Mouse (Mus musculus): Measurements from ENCODE around the gene Dpp6. TPM values are rescaled to one million over a fixed set of nuclear protein-coding genes. Genes with fewer than 3 reads are reported as not detected.

Dpp6 gene
- total RNA-seq, 2 experiments from 2014 or later, result not detected

DNA sequence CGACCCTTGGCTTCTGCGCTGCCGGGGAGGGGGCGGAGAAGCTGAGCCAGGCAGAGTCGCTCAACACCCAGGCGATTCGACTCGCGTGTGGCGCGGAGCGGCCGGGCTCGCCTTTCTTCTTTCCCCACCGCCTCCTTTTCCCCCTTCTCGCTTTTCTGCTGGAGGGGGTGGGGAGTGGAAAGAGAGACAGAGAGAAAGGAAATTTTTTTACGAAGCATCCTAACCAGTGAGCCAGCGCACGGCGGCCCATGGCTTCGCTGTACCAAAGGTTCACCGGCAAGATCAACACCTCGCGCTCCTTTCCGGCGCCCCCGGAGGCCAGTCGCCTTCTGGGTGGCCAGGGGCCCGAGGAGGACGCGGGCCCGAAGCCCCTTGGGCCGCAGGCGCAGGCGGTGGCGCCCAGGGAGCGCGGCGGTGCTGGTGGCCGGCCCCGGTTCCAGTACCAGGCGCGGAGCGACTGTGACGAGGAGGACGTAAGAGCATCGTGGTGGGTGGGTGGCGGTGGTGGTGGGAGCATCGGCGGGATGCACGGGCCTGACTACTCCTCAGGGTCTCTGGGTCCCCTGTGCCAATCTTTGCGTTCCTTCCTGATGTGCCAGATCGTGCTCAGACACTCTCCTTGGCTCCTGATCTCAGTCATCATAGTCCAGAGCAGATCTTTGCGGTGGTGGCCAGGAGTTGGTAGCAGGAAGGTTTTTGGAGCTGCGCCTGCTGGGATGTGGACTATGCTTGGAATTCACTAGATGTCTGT is 232.5 kb downstream of the Dpp6 start:
- ATAC-seq (replicated peaks; ENCODE audit: low FRiP score, low TSS enrichment, poor library complexity, severe bottlenecking), result no peak

DNA sequence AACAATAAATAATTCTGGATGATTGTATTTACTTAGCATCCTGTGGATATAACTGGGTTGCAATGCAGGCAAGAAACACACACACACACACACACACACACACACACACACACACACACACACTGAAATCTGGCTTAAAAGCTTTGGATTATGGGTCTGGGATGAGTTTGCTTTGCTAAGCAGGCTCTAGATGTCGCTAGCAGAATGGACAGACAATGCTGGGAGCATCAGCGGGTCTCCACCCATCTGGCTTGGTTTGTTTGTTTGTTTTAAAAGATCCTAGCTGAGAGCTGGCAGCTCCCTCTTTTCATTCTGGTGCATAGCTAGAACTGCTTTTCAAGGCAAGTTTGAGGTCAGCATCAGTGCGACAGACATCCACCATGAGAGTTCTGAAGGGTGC is 234.2 kb downstream of the Dpp6 start:
- no peak for ATAC-seq (replicated peaks; ENCODE audit: low FRiP score, low TSS enrichment, poor library complexity, severe bottlenecking)

DNA sequence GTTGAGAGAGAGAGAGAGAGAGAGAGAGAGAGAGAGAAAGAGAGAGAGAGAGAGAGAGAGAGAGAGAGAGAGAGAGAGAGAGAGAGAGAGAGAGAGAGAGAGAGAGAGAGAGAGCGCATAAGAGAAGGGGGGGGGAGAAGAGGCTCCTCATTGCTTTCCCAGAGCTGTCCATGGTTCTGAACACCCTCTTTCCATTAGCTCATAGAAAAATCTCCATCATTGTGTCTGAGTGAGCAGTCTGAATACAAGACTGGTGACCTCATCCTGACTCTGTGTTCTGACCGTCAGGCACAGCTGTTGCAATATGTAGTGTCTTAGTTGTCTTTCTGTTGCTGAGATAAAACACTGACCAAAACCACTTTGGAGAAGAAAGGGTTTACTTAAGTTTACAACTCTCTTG is 235.4 kb downstream of the Dpp6 start:
- no peak for ATAC-seq (replicated peaks; ENCODE audit: low FRiP score, low TSS enrichment, poor library complexity, severe bottlenecking)

- ATAC-seq (replicated peaks; ENCODE audit: low FRiP score, low TSS enrichment, poor library complexity, severe bottlenecking), result no peak
These were observed 239.4 kb downstream of the Dpp6 start for GRCm38 (mm10) chr5:27056436-27056835.

GRCm38 (mm10) chr5:27060114-27060513 is 243.1 kb downstream of the Dpp6 start:
- no peak for ATAC-seq (replicated peaks; ENCODE audit: low FRiP score, low TSS enrichment, poor library complexity, severe bottlenecking)

GRCm38 (mm10) chr5:27063871-27064270 is 246.9 kb downstream of the Dpp6 start:
- no peak for ATAC-seq (replicated peaks; ENCODE audit: low FRiP score, low TSS enrichment, poor library complexity, severe bottlenecking)

DNA sequence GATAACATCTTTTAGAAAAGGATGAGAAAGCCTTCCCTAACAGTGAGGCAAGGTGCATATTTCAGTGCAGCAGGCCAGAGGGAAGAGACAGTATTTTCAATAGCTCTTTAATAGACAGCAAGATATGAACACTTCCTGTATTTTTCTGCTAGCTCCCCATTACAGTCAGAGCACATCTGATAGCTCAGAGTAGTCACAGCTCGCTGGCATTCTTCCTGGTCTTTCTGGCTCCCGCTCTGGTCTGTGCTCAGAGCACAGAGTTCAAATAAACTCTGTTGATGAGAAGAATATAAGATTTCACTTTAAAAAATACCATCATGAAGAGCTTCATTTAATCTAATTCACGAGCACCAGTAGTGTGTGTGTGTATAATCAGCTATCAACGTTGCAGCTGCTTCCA is 249.8 kb downstream of the Dpp6 start:
- ATAC-seq (replicated peaks; ENCODE audit: low FRiP score, low TSS enrichment, poor library complexity, severe bottlenecking), result no peak

GRCm38 (mm10) chr5:27075131-27075591 is 258.2 kb downstream of the Dpp6 start:
- peak; percentile 68; the same call in 1 of the 2 replicates for ATAC-seq (replicated peaks; ENCODE audit: low FRiP score, low TSS enrichment, poor library complexity, severe bottlenecking)

DNA sequence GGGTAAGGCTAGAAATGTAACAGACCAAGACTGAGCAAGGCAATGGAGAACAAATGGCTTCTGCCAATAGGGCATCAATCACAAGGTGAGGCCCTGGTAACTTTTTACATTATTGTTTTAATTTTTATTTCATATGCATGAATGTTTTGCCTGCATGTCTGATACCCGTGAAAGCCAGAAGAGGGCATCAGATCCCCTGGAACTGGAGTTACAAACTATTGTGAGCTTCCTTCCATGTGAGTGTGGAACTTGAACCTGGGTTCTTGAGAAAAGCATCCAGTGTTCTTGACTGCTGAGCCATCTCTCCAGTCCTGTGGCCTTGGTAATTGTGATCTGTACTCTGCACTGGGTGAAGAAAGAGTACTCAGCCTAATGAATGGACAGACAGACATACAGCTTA is 259.0 kb downstream of the Dpp6 start:
- ATAC-seq (replicated peaks; ENCODE audit: low FRiP score, low TSS enrichment, poor library complexity, severe bottlenecking), result no peak

DNA sequence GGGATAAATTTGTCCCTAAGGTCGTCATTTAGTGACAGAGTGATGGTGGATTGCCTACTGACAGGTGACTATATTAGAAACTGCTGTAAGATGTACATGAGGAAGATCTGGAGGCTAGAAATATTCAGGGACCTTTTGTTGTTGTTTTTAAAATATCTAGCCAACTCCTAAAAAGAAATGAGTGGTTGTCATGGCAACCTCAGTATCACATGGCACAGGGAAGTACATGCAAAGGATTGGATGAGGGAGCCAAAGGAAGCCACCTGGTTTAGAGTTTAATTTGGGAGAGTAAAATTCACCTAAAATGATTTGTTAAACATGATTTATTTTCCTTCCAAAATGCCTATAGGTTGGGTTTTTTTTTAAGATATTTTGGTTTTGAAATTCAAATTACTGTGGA is 260.8 kb downstream of the Dpp6 start:
- ATAC-seq (replicated peaks; ENCODE audit: low FRiP score, low TSS enrichment, poor library complexity, severe bottlenecking), result no peak

DNA sequence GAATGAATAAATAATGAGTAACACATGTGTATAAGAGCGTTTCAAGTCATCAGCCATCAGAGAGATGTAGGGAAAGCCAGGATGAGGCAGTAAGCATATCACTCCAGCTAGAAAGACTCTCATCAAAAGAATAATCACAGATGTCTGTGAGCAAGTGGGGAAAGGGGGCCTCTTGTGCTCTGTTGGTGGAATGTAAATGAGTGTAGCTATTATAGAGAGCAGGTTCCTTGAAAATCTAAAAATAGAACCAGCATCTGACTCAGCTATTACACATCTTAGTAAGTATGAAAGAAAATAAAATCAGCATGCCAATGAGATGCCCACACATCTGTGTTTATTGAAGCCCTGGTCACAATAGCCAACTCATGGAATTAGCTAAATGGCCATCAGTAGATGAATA is 264.3 kb downstream of the Dpp6 start:
- ATAC-seq (replicated peaks; ENCODE audit: low FRiP score, low TSS enrichment, poor library complexity, severe bottlenecking), result no peak

DNA sequence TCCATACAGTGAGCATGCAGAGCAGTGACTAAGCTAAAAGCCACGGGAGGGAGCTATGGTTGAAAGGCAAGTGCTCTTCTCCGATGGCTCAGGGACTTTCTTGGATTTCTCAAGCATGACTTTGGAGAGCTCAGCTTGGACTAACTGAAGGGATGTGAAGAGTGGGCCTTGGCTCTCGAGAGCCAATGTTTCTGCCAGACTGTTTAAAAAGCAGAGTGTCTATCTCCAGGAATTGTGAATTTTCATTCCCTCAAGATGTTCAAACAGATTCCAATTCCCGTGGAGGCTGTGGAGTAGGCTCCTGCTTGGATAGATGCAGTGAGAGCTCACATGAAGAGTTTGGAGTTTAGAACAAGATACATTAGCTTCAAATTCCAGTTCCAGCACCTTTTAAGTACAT is 266.8 kb downstream of the Dpp6 start:
- ATAC-seq (replicated peaks; ENCODE audit: low FRiP score, low TSS enrichment, poor library complexity, severe bottlenecking), result no peak

GRCm38 (mm10) chr5:27108221-27108620 is 291.2 kb downstream of the Dpp6 start:
- no peak for ATAC-seq (replicated peaks; ENCODE audit: low FRiP score, low TSS enrichment, poor library complexity, severe bottlenecking)

GRCm38 (mm10) chr5:27122479-27122878 is 305.5 kb downstream of the Dpp6 start:
- ATAC-seq (replicated peaks; ENCODE audit: low FRiP score, low TSS enrichment, poor library complexity, severe bottlenecking), result no peak

DNA sequence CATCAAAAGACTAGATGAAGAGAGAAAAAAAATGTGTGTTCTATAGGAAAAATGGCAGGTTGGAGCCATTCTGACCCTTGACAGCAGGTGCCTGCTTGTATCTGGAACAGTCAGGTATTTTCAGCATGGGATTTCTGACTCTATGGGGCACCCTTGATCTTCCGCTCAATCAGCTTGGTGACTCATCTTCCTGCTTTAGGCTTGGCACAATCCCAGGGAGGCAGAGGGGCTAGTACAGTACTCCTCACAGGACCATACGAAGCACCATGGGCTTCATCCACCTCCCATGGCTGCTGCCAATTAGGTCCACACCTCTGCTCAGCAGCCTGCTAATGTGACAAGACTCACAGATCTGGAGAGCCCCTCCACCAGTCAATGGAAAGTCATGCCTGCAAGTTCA is 305.9 kb downstream of the Dpp6 start:
- ATAC-seq (replicated peaks; ENCODE audit: low FRiP score, low TSS enrichment, poor library complexity, severe bottlenecking), result no peak

DNA sequence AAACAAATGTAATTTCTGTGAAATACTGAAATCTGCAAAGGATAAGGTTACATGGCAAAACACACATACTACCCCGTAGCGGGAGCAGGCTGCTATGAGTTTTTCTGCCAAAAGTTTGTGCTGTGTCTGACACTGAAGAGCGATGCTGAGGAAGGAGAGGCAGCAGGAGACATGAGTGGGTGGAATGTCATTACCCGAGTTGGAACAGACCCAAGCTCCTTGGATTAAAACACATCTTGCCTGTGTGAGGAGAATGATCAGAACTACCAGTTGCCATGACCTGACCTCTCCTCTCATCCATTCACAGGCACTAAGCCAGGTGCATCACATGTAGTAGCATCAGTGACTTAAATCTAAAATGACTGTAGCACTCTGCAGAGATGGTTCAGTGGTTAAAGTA is 309.0 kb downstream of the Dpp6 start:
- no peak for ATAC-seq (replicated peaks; ENCODE audit: low FRiP score, low TSS enrichment, poor library complexity, severe bottlenecking)

DNA sequence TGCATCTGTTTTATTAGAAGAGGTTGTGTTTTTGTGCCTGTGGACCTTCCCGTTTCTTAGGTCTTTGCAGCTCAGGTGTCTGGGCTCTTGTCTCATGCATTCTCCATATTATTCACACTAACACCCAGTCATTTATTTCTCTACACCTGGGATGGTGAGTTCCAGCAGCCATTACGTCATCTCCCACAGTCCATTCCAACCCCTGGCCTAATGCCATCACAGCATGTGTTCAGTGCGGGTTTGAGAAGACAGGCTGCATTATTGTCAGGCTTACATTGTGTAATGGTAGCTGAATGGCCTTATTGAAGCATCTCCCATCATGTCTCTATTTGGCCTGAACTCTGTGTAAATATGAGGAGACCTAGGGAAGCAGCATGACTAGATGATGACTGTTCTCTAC is 316.2 kb downstream of the Dpp6 start:
- ATAC-seq (replicated peaks; ENCODE audit: low FRiP score, low TSS enrichment, poor library complexity, severe bottlenecking), result no peak

DNA sequence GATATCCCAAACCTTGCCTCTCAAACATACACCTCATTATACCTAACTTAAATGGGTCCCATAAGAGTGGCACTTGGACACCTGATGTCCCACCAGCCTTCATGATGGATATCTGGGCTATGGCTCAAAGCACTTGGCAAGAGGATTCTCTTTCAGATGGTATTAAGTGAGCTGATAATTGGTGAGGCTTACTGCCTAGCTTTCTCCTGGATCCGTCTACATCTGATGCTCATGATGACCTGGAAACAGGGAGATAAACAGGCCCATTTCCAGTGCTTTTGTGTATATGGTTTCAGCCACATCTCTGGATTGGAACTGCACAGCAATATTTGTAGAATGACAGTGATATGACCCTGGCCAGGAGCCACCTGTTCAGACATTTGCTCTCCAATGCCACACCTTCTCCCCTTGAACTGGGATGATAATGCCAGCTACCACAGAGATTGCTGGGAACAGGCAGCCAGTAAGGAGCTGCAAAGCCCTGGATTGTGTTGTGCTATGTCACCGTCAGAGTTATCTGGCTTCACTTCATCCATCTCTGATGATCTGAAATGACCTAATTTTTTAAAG is 317.5 kb downstream of the Dpp6 start:
- no peak for ATAC-seq (replicated peaks; ENCODE audit: low FRiP score, low TSS enrichment, poor library complexity, severe bottlenecking)

DNA sequence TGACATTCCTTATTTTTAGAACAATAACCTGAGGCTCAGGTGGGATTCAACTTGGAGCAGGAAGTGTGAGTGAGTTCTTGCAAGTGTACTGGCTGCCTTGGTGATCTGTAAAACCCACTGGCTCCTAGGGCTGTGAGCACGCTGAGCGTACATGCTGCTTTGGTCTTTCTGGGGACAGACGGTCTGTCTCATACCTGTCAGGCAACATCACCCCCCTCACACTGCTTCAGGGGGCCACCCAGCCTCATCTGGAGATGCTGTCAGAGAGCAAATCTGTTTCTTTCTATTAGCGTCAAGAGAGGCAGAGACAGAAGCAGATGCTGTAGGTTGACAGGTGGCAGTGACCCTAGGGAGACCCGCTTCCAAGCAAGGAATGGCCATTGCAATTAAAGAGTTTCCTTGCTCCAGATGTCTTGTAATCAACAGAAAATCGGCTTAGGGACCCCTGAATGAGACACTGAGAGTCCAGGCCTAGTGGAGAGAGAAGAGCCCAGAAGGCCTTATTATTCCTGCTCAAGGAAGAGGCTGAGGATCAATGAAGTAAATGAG is 330.5 kb downstream of the Dpp6 start:
- no peak for ATAC-seq (replicated peaks; ENCODE audit: low FRiP score, low TSS enrichment, poor library complexity, severe bottlenecking)

- no peak for ATAC-seq (replicated peaks; ENCODE audit: low FRiP score, low TSS enrichment, poor library complexity, severe bottlenecking)
These were observed 334.0 kb downstream of the Dpp6 start for GRCm38 (mm10) chr5:27151017-27151416.

- ATAC-seq (replicated peaks; ENCODE audit: low FRiP score, low TSS enrichment, poor library complexity, severe bottlenecking), result no peak
These were observed 338.7 kb downstream of the Dpp6 start for GRCm38 (mm10) chr5:27155671-27156070.
